Mouse (Mus musculus) stomach, embryonic 16.5 days (tissue): ENCODE data around the gene Enpep. TPM values are rescaled to one million over a fixed set of nuclear protein-coding genes. Genes with fewer than 3 reads are reported as not detected.

Experiments
- ATAC-seq: fragments of 200-750 bp; cut with Nextera tagmentation; 2 replicates; pipeline ENCODE4 v1.8.0; 2017; ENCODE audit warnings: moderate number of reproducible peaks, moderate TSS enrichment; ENCODE audit not compliant: insufficient read depth, low FRiP score
- H3K27ac ChIP-seq: fragments of 300-500 bp; sonication (generic); 2 replicates; pipeline ENCODE4 v1.5.1; 2014; ENCODE audit warnings: low read length
- H3K27me3 ChIP-seq: fragments of 300-500 bp; sonication (generic); 2 replicates; pipeline ENCODE4 v1.6.1; 2014; ENCODE audit warnings: low read length, control low read depth, mixed read lengths; ENCODE audit not compliant: control insufficient read depth, insufficient read depth
- H3K36me3 ChIP-seq: fragments of 300-500 bp; sonication (generic); 2 replicates; pipeline ENCODE4 v1.6.1; 2014; ENCODE audit warnings: low read length; ENCODE audit not compliant: control insufficient read depth, insufficient read depth
- H3K4me1 ChIP-seq: fragments of 300-500 bp; sonication (generic); 2 replicates; pipeline ENCODE4 v1.6.1; 2014; ENCODE audit warnings: low read length, control low read depth, mixed read lengths; ENCODE audit not compliant: control insufficient read depth, insufficient read depth
- H3K4me2 ChIP-seq: fragments of 300-500 bp; sonication (generic); 2 replicates; pipeline ENCODE4 v1.6.1; 2014; ENCODE audit warnings: low read depth, low read length, mixed read lengths
- H3K4me3 ChIP-seq: fragments of 300-500 bp; sonication (generic); replicated peaks from 2 replicates; pipeline ENCODE4 v1.5.1; 2014; ENCODE audit warnings: mild to moderate bottlenecking, low read length
- H3K9ac ChIP-seq: fragments of 300-500 bp; sonication (generic); 2 replicates; pipeline ENCODE4 v1.6.1; 2014; ENCODE audit warnings: low read length
- H3K9me3 ChIP-seq: fragments of 300-500 bp; sonication (generic); replicated peaks from 2 replicates; pipeline ENCODE4 v1.6.1; 2016; ENCODE audit warnings: low read length, control low read depth; ENCODE audit not compliant: control insufficient read depth
- WGBS: fragments of 180-500 bp; shearing (Covaris S2); extraction: QIAGEN DNeasy Blood & Tissue Kit; methylation state at CpG from one replicate; pipeline ENCODE4 v1.1.7; 2014; 5-methylcytosine and 5-hydroxymethylcytosine counted together
- polyA plus RNA-seq: library from polyadenylated mRNA; unstranded; fragments of >200 nt; fragmentation: Nextera tagmentation; extraction: Ambion mirVana; gene quantifications from 2 replicates; pipeline ENCODE4 v1.2.1, GENCODE M21; 2015

Enpep gene
- polyA plus RNA-seq, 1 experiment from 2014 or later = 19.9 TPM

GRCm38 (mm10) chr3:129299874-129300273, 32.6 kb downstream of the Enpep start:
- Histone ChIP-seq H3K4me2 (no peak overlapping the region), H3K4me3 (no peak overlapping the region), H3K27me3 (no peaks in the 10 kb centered on the region), H3K27ac (no peak overlapping the region), H3K9me3 (no peaks in the 10 kb centered on the region), H3K36me3 (no peaks in the 10 kb centered on the region), H3K4me1 (no peaks in the 10 kb centered on the region), H3K9ac (no peak overlapping the region)
- WGBS = 51% methylated on average over 1 of the region's 1 CpGs
- ATAC-seq = no peak

DNA sequence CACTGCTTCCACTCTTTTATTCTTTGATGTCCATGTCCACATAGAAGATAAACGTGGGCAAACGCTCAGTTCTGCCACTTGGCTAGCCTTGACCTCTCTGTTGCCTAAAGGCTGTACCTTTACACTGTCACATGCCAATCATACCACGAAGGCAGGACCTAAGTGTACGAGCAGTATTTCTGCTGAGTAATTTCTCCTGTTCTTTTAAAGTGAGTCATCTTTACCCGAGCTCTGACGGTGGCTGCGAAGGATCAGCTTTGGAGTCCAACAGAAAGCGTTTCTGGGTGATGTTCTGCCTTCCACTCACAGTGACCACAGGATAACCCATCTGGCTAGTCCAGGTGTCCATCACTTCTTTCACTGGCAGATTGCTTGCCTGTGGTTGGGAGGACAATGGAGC, 33.9 kb downstream of the Enpep start:
- no peak for ATAC-seq
- no peaks in the 10 kb centered on the region for H3K9me3 ChIP-seq

GRCm38 (mm10) chr3:129296994-129297393, 35.5 kb downstream of the Enpep start:
- Histone ChIP-seq H3K4me3 (no peak overlapping the region), H3K27me3 (no peaks in the 10 kb centered on the region)

More for the DNA sequence above, 33.9 kb downstream of the Enpep start:
- no peaks in the 10 kb centered on the region for H3K4me1 ChIP-seq
- H3K9ac ChIP-seq = no peak overlapping the region
- no peak overlapping the region for H3K27ac ChIP-seq
- no peaks in the 10 kb centered on the region for H3K27me3 ChIP-seq
- H3K4me3 ChIP-seq = no peak overlapping the region
- H3K4me2 ChIP-seq = no peak overlapping the region
- 76% methylated on average over 8 of the region's 8 CpGs for WGBS
- no peaks in the 10 kb centered on the region for H3K36me3 ChIP-seq

DNA sequence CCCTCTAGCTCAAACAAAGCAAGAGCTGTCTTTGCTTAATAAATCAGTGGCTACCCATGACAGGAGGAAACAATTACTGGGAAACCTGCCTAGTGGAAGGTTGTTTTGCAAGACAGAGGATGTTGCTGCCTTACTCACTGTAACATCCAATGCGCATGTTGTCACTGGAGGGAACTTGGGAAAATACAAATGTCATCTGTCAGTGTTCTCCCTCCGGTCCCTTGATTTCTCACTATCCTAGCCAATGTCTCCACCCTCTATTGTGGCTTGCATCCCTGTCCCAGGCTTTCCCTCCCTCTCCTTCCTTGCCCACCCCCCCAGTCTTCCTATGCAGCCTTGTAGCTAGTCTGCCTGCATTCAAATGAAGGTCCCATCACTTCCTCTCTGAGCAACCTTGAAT, 36.6 kb downstream of the Enpep start:
- no peak overlapping the region for H3K4me3 ChIP-seq
- no peak overlapping the region for H3K9ac ChIP-seq
- H3K9me3 ChIP-seq = no peaks in the 10 kb centered on the region

More at GRCm38 (mm10) chr3:129296994-129297393, 35.5 kb downstream of the Enpep start:
- no peaks in the 10 kb centered on the region for H3K4me1 ChIP-seq
- H3K9me3 ChIP-seq = no peaks in the 10 kb centered on the region
- H3K27ac ChIP-seq = no peak overlapping the region
- 66% methylated on average over 5 of the region's 5 CpGs for WGBS
- peak; percentile 69 for ATAC-seq
- H3K36me3 ChIP-seq = no peaks in the 10 kb centered on the region
- H3K4me2 ChIP-seq = no peak overlapping the region
- no peak overlapping the region for H3K9ac ChIP-seq

DNA sequence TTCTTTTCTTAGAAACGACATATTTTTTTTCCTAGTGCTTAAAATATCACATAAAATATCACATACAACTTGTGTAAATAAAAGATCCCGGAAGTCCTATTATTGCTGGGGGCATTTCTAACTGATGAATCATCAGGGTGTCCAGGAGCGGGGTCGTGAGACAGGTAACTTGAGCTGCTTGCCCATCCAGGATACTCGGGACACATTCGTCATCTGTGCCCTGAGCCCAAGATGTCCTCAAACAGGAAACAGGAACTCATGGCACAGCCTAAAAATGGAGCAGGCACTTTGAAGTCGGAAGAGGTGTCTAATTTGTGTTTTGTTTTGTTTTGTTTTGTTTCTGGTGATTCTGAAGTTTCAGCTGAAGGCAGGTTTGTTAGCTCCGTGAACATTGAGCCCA, 43.0 kb downstream of the Enpep start:
- H3K27ac ChIP-seq = no peak overlapping the region
- H3K4me1 ChIP-seq = no peaks in the 10 kb centered on the region
- H3K4me2 ChIP-seq = no peak overlapping the region
- no peak for ATAC-seq
- no peaks in the 10 kb centered on the region for H3K27me3 ChIP-seq
- H3K9me3 ChIP-seq = no peaks in the 10 kb centered on the region
- WGBS = 48% methylated on average over 8 of the region's 8 CpGs
- H3K36me3 ChIP-seq = no peaks in the 10 kb centered on the region
- no peak overlapping the region for H3K9ac ChIP-seq
- no peak overlapping the region for H3K4me3 ChIP-seq

More for the DNA sequence above, 36.6 kb downstream of the Enpep start:
- ATAC-seq = no peak
- no peak overlapping the region for H3K27ac ChIP-seq
- H3K36me3 ChIP-seq = no peaks in the 10 kb centered on the region
- H3K4me2 ChIP-seq = no peak overlapping the region
- no peaks in the 10 kb centered on the region for H3K27me3 ChIP-seq
- WGBS = 74% methylated on average over 2 of the region's 2 CpGs
- H3K4me1 ChIP-seq = no peaks in the 10 kb centered on the region

DNA sequence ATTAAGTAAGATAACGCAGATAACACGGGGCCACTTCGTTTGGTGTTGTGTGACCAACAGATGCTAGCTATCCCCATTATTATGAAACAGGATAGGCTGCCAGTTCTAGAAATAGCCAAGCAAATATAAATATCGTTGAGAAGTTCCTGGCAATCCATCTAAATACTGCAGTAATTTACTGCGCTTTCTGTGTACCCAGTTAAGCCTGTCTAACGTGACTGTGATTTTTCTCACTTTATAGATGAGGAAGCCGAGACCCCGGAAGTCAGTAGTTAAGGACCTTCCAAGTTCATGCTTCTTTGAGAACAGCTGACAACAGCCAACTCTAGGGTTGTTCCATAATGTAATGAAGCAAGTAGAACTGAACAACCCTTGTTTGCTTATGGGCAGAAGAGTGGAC, 45.4 kb downstream of the Enpep start:
- Histone ChIP-seq H3K9me3 (no peaks in the 10 kb centered on the region), H3K4me3 (no peak overlapping the region), H3K4me2 (no peak overlapping the region; the same call in 1 of the 2 replicates), H3K9ac (no peak overlapping the region), H3K27ac (no peak overlapping the region), H3K4me1 (no peaks in the 10 kb centered on the region), H3K36me3 (no peaks in the 10 kb centered on the region), H3K27me3 (no peaks in the 10 kb centered on the region)
- 38% methylated on average over 8 of the region's 8 CpGs for WGBS
- peak; percentile 33; the same call in 1 of the 2 replicates for ATAC-seq

- H3K27ac ChIP-seq = no peak overlapping the region
- no peaks in the 10 kb centered on the region for H3K27me3 ChIP-seq
- H3K4me1 ChIP-seq = no peaks in the 10 kb centered on the region
- no peaks in the 10 kb centered on the region for H3K36me3 ChIP-seq
- H3K9me3 ChIP-seq = no peaks in the 10 kb centered on the region
- no peak overlapping the region for H3K9ac ChIP-seq
- no peak overlapping the region for H3K4me2 ChIP-seq
- 45% methylated on average over 7 of the region's 7 CpGs for WGBS
- ATAC-seq = peak; percentile 33; the same call in 1 of the 2 replicates
- H3K4me3 ChIP-seq = no peak overlapping the region
Measured at GRCm38 (mm10) chr3:129286426-129286825, 46.1 kb downstream of the Enpep start.

DNA sequence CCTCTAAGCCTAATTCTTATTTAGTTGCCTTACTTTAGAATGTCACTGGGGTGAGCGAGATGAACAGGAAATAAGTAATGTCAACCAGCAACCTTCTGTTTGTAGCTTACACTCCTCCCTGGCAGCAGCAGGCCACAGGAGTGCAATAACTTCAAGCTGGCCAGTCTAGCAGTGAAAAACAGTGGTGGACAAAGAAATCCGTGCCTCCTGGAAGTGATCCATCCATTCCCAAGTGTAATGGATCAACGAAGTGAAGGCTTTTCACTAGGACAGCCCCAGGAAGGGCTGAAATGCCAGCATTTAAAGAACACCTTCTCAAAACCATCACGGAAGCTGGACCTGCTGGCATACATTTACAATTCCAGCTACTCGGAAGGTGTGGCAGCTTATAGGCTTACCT, 48.2 kb downstream of the Enpep start:
- Histone ChIP-seq H3K4me1 (no peaks in the 10 kb centered on the region), H3K27me3 (no peaks in the 10 kb centered on the region), H3K9me3 (no peaks in the 10 kb centered on the region), H3K4me3 (no peak overlapping the region), H3K27ac (no peak overlapping the region), H3K4me2 (no peak overlapping the region), H3K36me3 (no peaks in the 10 kb centered on the region), H3K9ac (no peak overlapping the region)
- 77% methylated on average over 5 of the region's 5 CpGs for WGBS
- no peak for ATAC-seq

GRCm38 (mm10) chr3:129279441-129279840, 53.1 kb downstream of the Enpep start:
- H3K36me3 ChIP-seq = no peaks in the 10 kb centered on the region
- H3K9ac ChIP-seq = no peak overlapping the region
- H3K4me3 ChIP-seq = no peak overlapping the region
- no peaks in the 10 kb centered on the region for H3K4me1 ChIP-seq
- H3K4me2 ChIP-seq = no peak overlapping the region
- ATAC-seq = no peak
- 86% methylated on average over 8 of the region's 8 CpGs for WGBS
- H3K27me3 ChIP-seq = no peaks in the 10 kb centered on the region
- no peak overlapping the region for H3K27ac ChIP-seq
- no peaks in the 10 kb centered on the region for H3K9me3 ChIP-seq
